Mouse (Mus musculus) telencephalon, adult 2 months (tissue): ENCODE data around the gene Yipf2.
"Not testable (repeated sequence)": the region's sequence is repeated elsewhere in the genome, so short reads cannot be mapped to it uniquely, and the experiment has no call there.

Experiments used
- DNase-seq: peaks from one replicate; pipeline ENCODE4 v3.0.0-alpha.2; 2011; ENCODE audit warnings: low read depth, low spot score

Gene Yipf2

GRCm38 (mm10) chr9:21600186-21600585 is 7.6 kb upstream of the Yipf2 start:
- DNase-seq = no peak

- no peak for DNase-seq
Observed at GRCm38 (mm10) chr9:21598198-21598597, 5.6 kb upstream of the Yipf2 start.

- no peak for DNase-seq
Observed at GRCm38 (mm10) chr9:21594838-21595237, 2.2 kb upstream of the Yipf2 start.

- not testable (repeated sequence) for DNase-seq
Observed at GRCm38 (mm10) chr9:21594350-21594749, 1.7 kb upstream of the Yipf2 start.

DNA sequence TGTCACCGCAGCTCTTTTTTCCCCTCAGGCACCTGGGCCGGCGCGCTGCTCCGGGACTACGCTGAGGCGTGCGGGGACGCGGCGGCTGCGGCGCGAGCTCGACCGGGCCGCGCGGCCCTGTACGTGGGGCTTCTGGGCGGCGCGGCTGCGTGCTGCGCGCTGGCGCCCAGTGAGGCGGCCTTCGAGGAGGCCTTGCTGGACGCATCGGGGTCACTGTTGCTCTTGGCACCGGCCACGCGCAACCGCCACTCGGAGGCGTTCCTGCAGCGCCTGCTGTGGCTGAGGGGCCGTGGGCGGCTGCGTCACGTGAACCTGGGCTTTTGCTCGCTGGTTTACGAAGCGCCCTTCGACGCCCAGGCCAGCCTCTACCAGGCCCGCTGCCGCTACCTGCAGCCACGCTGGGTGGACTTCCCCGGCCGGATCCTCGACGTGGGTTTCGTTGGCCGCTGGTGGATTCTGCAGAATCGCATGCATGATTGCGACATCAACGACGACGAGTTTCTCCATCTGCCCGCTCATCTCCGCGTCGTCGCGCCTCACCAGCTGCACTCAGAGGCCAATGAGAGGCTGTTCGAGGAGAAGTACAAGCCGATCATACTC is 594 bp upstream of the Yipf2 start:
- DNase-seq = no peak

DNA sequence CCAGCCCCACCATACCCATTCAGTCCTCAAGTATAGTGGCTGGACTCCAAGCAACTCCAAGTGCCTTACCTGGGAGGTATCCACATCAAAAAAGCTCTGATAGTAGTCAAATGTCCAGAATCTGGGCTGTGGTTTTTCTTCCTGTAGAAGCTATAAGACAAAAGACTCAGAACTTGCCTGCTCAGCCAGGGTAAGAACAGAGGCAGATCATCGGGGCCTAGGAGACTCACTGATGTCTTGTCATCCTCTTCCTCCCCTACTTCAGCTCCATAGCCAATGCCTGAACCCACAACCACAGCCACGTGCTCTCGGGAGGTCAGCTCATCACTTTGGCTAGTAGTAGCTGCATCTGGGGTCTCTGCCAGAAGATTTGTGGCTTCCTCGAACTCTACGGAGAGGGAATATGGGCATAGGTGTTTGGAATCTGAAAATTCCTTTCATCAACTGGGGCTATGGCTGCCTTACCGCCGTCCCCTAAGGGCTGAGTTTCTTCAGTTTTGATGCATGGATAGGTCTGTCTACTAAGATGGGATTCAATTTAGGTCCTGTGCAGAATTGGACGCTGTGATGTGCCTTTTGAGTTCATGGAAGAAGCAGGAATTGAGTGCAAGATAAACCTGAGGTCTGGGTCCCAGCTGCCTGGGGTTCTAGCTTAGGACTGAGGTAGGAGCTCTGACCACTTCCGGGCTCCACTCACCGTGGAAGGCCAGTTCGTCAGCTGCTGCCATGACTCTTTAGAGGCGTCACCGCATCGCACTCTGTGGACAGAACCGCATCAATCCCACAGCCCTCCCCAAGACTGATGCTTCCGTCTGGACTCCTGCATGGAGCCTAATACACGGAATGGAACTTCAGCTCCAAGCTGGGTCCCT is 561 bp downstream of the Yipf2 start:
- no peak for DNase-seq

DNA sequence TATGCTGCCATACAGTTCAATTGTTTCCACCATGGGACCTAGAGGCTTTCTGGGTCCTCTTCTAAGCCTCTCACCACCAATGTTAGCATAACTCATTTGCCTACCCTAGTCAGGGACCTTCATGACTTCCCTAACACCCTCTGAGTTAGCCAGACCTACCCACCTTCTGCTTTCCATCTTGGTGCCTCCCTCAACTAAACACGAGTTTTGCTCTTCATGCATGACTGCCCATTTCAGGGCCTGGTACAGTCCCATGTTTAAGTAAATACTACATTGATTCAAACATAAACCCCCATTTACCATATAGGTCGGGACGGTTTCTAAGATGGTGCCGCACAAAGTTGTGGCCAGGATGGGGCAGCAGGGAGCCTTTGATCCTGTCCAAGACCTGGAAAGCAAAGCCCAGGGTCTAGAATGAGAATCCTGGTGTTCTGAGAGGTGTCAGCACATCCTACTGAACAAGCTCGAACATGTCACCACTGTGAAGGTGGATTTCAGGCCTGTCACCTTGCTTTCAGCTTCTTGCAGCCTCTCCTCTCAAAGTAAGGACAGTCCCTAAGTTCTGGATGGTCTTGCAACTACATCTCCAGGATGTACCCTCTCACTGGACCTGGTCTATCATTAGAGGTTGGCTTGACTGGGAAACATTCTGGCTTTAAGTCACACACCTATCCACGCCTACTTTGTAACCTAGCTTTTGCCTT is 1.3 kb downstream of the Yipf2 start:
- DNase-seq = no peak

DNA sequence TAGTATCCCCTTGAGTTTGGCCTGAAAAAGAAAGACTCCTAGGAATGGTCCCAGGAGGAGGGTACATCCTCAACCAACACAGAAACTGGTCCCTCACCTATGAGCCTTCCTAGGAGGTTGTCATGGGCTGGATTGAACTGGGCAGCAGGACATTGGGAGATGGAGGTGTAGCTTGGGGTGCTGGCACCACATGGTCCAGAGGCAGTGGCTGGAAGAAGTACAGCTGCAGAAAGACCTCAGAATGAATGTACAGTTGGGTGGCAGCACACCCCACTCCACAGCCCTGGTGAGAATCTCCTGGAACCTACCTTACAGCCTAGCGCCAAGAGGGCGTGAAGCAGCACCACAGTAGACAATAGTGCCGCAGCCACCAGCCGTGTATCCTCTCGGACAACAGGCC is 3.1 kb downstream of the Yipf2 start:
- DNase-seq = no peak

- no peak for DNase-seq
Observed at GRCm38 (mm10) chr9:21588350-21588749, 4.3 kb downstream of the Yipf2 start.

GRCm38 (mm10) chr9:21587678-21588349 is 4.8 kb downstream of the Yipf2 start:
- DNase-seq = no peak

- DNase-seq = no peak
Observed at GRCm38 (mm10) chr9:21585401-21585800, 7.2 kb downstream of the Yipf2 start.

GRCm38 (mm10) chr9:21578226-21578625 is 14.4 kb downstream of the Yipf2 start:
- no peak for DNase-seq

DNA sequence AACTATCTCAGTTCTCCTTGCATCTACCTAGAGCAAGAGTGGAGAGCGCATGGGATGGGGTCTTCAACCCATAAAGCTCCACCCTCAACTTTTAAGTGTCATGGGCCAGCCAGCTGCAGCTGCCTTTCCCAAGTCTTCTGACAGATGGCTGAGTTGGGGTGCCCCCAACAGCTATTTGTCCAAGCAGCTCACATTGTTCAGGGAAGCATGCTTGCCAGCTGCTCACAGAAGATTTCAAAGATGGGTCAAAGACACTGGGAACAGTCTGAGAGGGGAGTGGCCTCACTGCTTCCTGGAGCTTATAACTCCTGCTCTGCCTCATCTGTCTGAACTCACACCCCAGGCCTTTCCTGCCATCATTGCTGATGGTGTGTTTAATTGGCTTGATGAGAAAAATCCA is 16.3 kb downstream of the Yipf2 start:
- DNase-seq = no peak

DNA sequence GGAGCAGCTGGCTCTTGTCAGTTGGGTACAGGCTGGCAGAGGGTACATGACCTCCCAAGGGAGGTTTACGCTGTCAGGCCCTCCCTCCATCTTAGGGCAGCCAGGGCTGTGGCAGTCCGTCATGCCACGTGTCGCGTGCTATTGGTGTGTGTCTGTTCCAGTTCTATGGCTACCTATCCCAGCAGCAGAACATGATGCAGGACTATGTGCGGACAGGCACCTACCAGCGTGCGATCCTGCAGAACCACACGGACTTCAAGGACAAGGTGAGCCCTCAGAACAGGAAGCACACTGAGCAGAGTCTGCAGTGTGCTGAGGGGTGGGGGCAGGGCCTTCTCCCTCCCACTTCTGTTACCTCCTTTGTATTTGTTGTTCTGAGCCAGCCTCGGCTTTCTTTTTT is 17.4 kb downstream of the Yipf2 start:
- no peak for DNase-seq

DNA sequence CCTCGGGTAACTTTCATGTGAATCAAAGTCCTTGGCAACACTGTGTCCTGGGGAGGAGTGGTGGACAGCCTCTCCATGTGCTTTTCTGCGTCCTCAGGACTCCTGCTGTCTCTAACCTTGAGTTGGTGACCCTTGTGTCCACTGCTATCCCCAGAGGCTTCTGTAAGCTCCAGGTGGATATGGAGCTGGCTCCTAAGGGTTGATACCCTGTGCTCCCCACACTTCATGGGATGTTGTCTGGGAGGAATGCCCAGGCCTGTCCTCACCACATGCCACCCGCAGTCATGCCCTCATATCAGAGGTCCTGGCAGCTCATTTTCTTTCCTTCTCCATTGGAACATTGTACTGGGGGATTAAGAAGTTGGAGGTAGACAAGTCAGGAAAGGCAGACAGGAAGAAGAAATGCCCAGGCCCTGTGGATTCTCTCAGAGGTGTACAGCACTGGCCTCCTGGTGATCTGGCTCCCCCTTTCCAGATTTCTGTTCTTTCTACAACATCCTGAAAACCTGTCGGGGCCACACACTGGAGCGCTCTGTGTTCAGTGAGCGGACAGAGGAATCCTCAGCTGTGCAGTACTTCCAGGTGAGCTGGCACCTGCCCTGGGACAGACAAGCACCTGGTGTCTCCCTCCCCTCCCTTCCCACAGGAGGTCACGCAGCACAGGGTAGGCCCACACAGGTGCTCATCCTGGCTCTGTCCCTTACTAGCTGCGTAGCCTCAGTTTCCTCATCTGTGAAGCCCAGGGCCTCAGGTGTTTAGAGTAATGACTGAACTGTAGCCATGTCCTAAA is 18.4 kb downstream of the Yipf2 start:
- DNase-seq = no peak

DNA sequence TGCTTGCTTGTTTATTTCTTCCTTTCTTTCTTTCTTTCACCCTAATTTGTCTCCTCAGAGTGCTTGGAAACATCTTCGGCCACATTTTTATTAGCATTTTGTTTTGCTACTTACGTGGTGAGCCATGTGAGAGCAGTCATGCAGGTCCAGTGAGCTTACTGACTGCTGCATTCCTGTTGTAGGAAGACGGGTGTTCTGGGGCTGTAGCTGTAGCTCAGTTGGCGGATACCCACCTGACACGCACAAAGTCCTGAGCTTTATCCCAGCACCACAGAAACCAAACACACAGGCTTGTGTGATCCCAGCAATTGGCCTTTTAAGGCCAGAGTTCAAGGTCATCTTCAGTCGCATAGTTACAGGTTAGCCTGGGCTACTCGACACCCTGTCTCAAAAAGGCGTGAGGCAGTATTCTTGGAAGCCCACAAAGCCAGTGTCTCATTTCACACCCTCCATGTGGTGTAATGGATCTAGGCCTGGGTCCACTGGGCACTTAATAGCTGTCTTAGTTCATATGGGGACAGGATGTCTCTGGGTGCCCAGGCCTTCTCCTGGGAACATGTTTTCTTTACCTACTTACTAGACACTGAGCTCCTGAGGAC is 23.9 kb downstream of the Yipf2 start:
- no peak for DNase-seq

DNA sequence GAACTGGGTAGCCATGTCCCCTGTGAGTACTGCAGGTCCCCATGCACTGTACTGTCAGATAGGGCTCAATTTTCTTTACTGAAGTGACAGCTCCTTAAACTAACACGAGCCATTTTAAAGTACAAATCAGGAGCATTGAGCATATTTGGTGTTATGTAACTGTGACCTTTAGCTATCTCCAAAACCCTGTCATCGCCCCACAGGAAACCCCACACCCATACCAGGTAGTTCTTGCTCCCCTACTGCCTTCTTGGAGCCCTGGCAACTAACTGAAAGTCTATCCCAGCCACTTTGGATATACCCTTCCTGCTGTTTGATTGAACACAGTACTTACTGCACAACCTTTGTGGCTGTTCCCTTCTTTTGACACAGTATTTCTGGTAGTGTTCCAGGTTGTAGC is 25.6 kb downstream of the Yipf2 start:
- no peak for DNase-seq

GRCm38 (mm10) chr9:21566538-21566937 is 26.1 kb downstream of the Yipf2 start:
- no peak for DNase-seq

GRCm38 (mm10) chr9:21565004-21565586 is 27.5 kb downstream of the Yipf2 start:
- DNase-seq = no peak

DNA sequence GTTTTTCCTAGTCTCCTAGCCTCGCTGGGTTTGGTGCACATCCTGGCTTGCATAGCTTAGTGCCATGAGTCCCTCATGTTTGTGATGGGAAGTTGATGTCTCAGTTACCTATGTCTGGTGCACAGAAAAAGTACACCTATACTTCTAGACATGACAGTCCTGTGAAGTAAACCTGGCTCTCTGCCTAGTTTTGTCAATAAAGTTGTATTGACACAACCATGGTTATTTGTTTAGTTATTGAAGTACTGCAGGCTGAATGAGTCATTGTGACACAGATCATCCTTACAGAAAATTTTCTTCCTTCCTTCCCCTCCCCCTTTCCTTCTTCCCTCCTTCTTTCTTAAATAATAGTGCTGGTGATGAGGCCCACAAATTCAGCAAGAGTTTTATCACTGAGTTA is 28.2 kb downstream of the Yipf2 start:
- DNase-seq = no peak

DNA sequence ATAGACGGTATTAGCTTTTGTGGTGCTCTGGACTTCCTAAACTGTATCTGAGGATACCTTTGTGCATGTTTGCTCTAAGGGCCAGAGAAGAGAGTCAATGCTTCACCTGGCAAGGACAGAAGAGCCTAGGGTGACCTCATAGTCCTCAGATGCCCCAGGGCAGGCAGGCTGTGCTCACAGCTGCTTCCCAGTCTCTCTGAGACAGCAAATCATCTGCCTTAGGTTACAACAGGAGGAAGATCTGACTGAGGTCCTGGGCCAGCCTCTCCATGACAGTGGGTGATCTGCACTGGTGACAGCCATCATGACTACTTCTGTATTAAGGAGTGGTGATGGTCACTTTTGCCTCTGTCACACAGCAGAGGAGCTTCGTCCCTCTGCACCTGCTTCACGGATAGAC is 33.5 kb downstream of the Yipf2 start:
- DNase-seq = no peak
